Mouse (Mus musculus) lung, embryonic 14.5 days (tissue): ENCODE measurements at regions not wholly inside any gene's neighbourhood (a gene's known extent, or its start where the extent isn't known, plus 50 kb on each side); places are given as distances from the start of the nearest gene placed in this dataset.

Source experiments
- ATAC-seq: fragments of 200-750 bp; cut with Nextera tagmentation; 2 replicates; pipeline ENCODE4 v1.8.0; 2017; ENCODE audit warnings: mild to moderate bottlenecking, moderate TSS enrichment, moderate library complexity; ENCODE audit not compliant: insufficient read depth
- DNase-seq: peaks from one replicate; pipeline ENCODE4 v3.0.0-alpha.2; 2015
- H3K27ac ChIP-seq: fragments of 300-500 bp; sonication (generic); 2 replicates; pipeline ENCODE4 v1.5.1; 2014; ENCODE audit warnings: low read depth, mild to moderate bottlenecking, moderate library complexity
- H3K27me3 ChIP-seq: fragments of 300-500 bp; sonication (generic); 2 replicates; pipeline ENCODE4 v1.6.1; 2014; ENCODE audit warnings: low read length, control low read depth; ENCODE audit not compliant: insufficient read depth
- H3K36me3 ChIP-seq: fragments of 300-500 bp; sonication (generic); 2 replicates; pipeline ENCODE4 v1.6.1; 2014; ENCODE audit warnings: control low read depth; ENCODE audit not compliant: insufficient read depth
- H3K4me1 ChIP-seq: fragments of 300-500 bp; sonication (generic); 2 replicates; pipeline ENCODE4 v1.6.1; 2014; ENCODE audit warnings: antibody characterized with exemption, control low read depth; ENCODE audit not compliant: insufficient read depth
- H3K4me2 ChIP-seq: fragments of 300-500 bp; sonication (generic); 2 replicates; pipeline ENCODE4 v1.6.1; 2014; ENCODE audit warnings: mild to moderate bottlenecking
- H3K4me3 ChIP-seq: fragments of 300-500 bp; sonication (generic); 2 replicates; pipeline ENCODE4 v1.5.1; 2014; ENCODE audit warnings: low read depth, low read length
- H3K9ac ChIP-seq: fragments of 300-500 bp; sonication (generic); 2 replicates; pipeline ENCODE4 v1.6.1; 2014
- H3K9me3 ChIP-seq: fragments of 300-500 bp; sonication (generic); 2 replicates; pipeline ENCODE4 v1.6.1; 2016; ENCODE audit warnings: low read depth, low read length, control low read depth
- CTCF ChIP-seq: IDR thresholded peaks from 2 replicates; pipeline ENCODE4 v1.5.1; 2016; ENCODE audit warnings: antibody characterized with exemption, low read depth
- WGBS: fragments of 180-500 bp; shearing (Covaris S2); extraction: QIAGEN DNeasy Blood & Tissue Kit; methylation state at CpG from one replicate; pipeline ENCODE4 v1.1.7; 2014; 5-methylcytosine and 5-hydroxymethylcytosine counted together

DNA sequence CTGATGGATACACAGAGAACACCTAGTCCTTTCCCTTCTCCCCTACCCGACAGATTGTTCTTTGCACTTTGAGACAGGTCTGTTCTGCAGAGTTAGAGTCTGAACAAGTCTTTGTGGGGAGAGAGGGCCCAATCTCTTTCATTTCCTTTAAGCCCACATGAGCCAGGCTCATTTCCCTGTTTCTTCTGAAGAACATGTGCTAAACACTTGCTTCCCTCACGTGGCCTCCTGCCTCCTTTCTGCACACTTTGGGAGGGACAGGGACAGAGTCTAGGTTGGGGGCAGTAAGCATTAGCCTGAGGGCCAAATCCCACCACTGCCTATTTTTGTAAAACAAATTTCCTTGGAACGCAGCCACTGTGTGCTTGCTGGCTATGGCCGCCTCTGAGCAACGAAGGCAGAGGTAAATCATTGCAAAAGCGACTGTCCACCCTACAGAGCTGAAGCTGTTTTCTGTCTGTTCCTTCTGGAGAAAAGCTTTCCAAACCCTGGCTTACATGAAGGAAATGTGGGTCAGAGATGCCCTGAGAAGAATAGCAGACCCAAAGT lies 170.6 kb upstream of the Kbtbd8 start:
- no peak for TF ChIP-seq CTCF
- WGBS: 65% methylated on average over 6 of the region's 6 CpGs

DNA sequence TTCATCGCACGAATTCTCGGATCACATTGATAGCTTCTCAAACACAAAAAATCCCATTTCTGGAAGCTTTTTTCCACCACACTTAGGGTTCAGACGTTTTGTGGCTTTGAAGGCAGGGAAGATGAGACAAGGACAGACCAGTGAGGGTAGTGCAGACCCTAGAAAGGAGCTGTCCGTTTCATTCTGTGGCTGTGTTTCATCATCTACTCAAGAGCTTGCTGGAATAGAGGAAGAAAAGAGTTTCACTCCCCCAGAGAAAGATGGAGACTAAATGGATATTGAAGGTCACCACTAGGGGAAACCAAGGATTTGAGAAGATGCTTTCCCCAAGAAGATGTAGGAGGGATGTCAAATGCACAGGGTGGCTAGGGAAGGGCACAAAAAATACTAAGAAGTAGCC lies 171.3 kb upstream of the Kbtbd8 start:
- 81% methylated on average over 5 of the region's 5 CpGs for WGBS
- DNase-seq (no peak), ATAC-seq (no peak)
- no peak overlapping the region for H3K27ac ChIP-seq
- H3K4me2 ChIP-seq: no peak overlapping the region
- no peaks in the 10 kb centered on the region for H3K9me3 ChIP-seq
- H3K36me3 ChIP-seq: no peaks in the 10 kb centered on the region
- 0 out of 2 replicates have a peak, but pooled peaks have one; percentile 22 for TF ChIP-seq CTCF
- no peaks in the 10 kb centered on the region for H3K4me1 ChIP-seq
- no peak overlapping the region for H3K9ac ChIP-seq
- H3K27me3 ChIP-seq: no peaks in the 10 kb centered on the region
- no peak overlapping the region for H3K4me3 ChIP-seq

More for the DNA sequence above, 170.6 kb upstream of the Kbtbd8 start:
- Histone ChIP-seq H3K27ac (no peak overlapping the region), H3K9ac (no peak overlapping the region), H3K4me1 (no peaks in the 10 kb centered on the region), H3K9me3 (no peaks in the 10 kb centered on the region), H3K36me3 (no peaks in the 10 kb centered on the region), H3K4me3 (no peak overlapping the region), H3K27me3 (no peaks in the 10 kb centered on the region), H3K4me2 (no peak overlapping the region)
- DNase-seq: peak; percentile 35
- no peak for ATAC-seq

DNA sequence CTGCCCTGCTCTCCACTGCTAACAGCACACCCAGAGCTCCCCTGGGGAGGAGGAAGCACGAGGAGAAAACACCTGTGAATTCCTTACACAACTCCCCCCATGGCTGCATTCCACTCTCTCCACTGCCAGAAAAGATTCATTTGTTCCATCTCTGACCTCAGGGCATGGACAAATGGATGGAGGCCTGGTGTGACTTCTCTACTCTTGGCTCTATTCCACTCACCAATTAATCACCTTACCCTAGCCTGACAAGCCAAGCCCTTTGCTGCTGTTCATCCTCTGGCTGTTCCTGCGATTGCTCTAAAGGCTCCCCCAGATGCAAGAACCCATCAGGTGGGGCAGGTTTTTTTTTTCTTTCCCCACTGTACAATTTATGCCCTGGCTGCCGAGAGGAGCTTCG lies 172.8 kb upstream of the Kbtbd8 start:
- DNase-seq (peak; percentile 56), ATAC-seq (peak; percentile 35; the same call in 1 of the 2 replicates)
- no peak for TF ChIP-seq CTCF
- H3K4me3 ChIP-seq: no peak overlapping the region
- no peak overlapping the region for H3K4me2 ChIP-seq
- no peaks in the 10 kb centered on the region for H3K4me1 ChIP-seq
- no peak overlapping the region for H3K9ac ChIP-seq
- WGBS: 32% methylated on average over 4 of the region's 4 CpGs
- H3K36me3 ChIP-seq: no peaks in the 10 kb centered on the region
- H3K27ac ChIP-seq: no peak overlapping the region
- H3K27me3 ChIP-seq: no peaks in the 10 kb centered on the region
- no peaks in the 10 kb centered on the region for H3K9me3 ChIP-seq

DNA sequence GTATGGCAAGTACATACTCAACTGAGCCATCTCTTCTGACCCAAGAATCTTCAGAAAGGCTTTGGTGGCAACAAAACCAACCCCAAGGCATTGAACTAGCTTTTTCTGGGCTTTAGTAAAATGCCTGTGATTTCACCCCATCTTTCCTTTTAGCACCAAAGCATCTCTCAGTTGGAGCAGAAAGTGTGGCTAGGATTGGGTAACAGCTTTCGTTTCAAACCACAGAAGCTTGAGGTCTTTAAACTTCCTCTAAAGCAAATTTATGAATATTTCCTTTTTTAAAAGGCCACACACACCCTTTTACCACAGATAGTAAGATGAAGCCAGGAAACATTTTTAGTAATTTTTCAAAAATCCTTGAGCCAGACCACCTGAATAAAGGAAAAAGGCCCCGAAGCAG lies 178.1 kb upstream of the Kbtbd8 start:
- no peak overlapping the region for H3K9ac ChIP-seq
- no peak overlapping the region for H3K4me2 ChIP-seq
- ATAC-seq (no peak), DNase-seq (no peak)
- H3K36me3 ChIP-seq: no peaks in the 10 kb centered on the region
- H3K9me3 ChIP-seq: no peaks in the 10 kb centered on the region
- no peaks in the 10 kb centered on the region for H3K4me1 ChIP-seq
- no peak overlapping the region for H3K4me3 ChIP-seq
- H3K27me3 ChIP-seq: no peaks in the 10 kb centered on the region
- TF ChIP-seq CTCF: no peak
- 84% methylated on average over 2 of the region's 2 CpGs for WGBS
- H3K27ac ChIP-seq: no peak overlapping the region

DNA sequence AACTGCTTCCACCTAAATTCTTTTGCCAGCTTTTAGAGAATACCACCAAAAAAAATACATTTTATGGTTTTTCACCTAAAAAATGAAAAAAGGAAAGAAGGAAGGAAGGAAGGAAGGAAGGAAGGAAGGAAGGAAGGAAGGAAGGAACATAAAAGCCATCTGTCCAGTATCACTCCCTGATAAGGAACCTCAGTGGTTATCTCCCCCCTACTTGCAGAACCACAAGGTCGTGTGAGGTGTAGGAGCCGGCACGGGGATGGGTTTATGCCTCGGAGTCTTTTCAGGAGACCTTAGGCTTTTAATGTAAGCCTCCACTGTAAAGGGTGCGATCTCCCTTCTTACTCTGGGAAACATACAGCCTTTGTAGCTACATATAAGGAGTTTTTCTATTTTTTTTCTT lies 180.8 kb upstream of the Kbtbd8 start:
- no peak overlapping the region for H3K27ac ChIP-seq
- ATAC-seq (no peak), DNase-seq (no peak)
- no peak overlapping the region for H3K4me2 ChIP-seq
- H3K4me3 ChIP-seq: no peak overlapping the region
- TF ChIP-seq CTCF: no peak
- no peaks in the 10 kb centered on the region for H3K27me3 ChIP-seq
- WGBS: 63% methylated on average over 5 of the region's 5 CpGs
- no peaks in the 10 kb centered on the region for H3K4me1 ChIP-seq
- no peak overlapping the region for H3K9ac ChIP-seq
- H3K36me3 ChIP-seq: no peaks in the 10 kb centered on the region
- no peaks in the 10 kb centered on the region for H3K9me3 ChIP-seq

DNA sequence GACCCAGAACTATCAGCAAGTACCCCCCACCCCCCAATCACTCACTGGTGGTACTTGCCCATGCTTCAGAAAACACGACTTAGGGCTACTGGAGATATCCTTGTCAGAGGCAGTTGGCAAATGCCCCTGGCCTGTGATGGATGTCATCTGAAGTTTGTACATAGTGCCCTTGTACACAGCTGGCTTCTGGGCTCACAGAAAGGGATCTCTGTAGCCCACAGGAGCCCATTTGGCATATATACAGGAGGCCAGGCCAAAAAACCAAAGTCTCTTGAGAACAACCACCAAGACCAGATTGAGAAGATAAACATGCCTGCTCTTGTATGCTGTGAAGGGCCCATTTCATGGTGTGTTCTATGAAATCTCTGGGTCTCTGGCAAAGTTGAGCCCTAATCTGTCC lies 181.3 kb upstream of the Kbtbd8 start:
- no peaks in the 10 kb centered on the region for H3K36me3 ChIP-seq
- TF ChIP-seq CTCF: no peak
- DNase-seq (no peak), ATAC-seq (no peak)
- H3K27me3 ChIP-seq: no peaks in the 10 kb centered on the region
- no peak overlapping the region for H3K4me2 ChIP-seq
- no peak overlapping the region for H3K27ac ChIP-seq
- no peak overlapping the region for H3K9ac ChIP-seq
- H3K4me1 ChIP-seq: no peaks in the 10 kb centered on the region
- 57% methylated on average over 1 of the region's 1 CpGs for WGBS
- no peak overlapping the region for H3K4me3 ChIP-seq
- no peaks in the 10 kb centered on the region for H3K9me3 ChIP-seq

DNA sequence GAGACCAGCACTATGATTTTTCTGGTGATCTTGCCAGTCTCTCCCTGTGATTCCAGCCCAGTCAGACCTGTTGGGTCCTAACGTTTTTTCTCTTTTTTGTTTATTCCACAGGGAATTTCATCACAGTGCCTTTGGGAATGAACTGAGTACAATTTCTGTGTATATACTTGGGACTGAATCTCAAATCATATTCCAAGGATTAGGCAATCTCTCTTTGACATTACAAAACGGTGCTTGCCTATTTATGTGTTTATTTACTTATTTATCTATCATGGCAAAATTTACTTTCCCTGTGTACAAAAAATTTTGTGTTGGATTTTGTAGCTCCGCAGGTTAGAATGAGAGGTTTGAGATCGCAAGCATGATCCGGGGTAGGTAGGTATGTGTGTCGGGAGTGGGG lies 189.2 kb upstream of the Kbtbd8 start:
- no peak overlapping the region for H3K4me2 ChIP-seq
- 83% methylated on average over 6 of the region's 6 CpGs for WGBS
- TF ChIP-seq CTCF: no peak
- no peaks in the 10 kb centered on the region for H3K4me1 ChIP-seq
- DNase-seq (no peak), ATAC-seq (no peak)
- no peaks in the 10 kb centered on the region for H3K36me3 ChIP-seq
- no peak overlapping the region for H3K9ac ChIP-seq
- no peaks in the 10 kb centered on the region for H3K27me3 ChIP-seq
- no peak overlapping the region for H3K27ac ChIP-seq
- H3K4me3 ChIP-seq: no peak overlapping the region
- no peaks in the 10 kb centered on the region for H3K9me3 ChIP-seq

DNA sequence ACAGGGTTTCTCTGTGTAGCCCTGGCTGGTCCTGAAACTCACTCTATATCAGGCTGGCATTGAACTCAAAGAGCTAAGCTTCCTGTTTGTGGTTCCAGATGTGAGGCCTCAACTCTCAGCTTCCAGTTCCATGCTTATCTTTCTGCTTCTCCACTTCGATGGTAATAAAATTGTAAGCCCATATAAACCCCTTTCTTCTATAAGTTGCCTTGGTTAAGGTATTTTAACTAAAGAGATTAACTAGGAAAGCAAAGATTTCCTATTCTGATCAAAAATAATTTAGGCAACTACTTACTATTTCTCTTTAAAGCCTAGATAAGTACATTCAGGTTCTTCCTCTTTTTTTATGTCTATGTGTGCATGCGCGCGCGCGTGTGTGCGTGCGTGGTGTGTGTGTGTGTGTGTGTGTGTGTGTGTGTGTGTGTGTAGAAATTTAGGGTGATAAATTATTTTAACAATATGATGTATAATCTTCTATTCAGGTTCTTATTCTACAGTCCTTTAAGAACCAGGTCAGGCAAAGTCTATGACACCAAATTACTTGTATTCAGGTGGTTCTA lies 190.3 kb upstream of the Kbtbd8 start:
- DNase-seq: no peak
- Histone ChIP-seq H3K4me2 (no peak overlapping the region), H3K4me3 (no peak overlapping the region), H3K27ac (no peak overlapping the region), H3K27me3 (no peaks in the 10 kb centered on the region), H3K36me3 (no peaks in the 10 kb centered on the region), H3K4me1 (no peaks in the 10 kb centered on the region), H3K9ac (no peak overlapping the region), H3K9me3 (no peaks in the 10 kb centered on the region)
- no peak for ATAC-seq
- WGBS: 91% methylated on average over 8 of the region's 8 CpGs
- TF ChIP-seq CTCF: no peak
